Mouse (Mus musculus): ENCODE results near the gene Oxt.

DNA sequence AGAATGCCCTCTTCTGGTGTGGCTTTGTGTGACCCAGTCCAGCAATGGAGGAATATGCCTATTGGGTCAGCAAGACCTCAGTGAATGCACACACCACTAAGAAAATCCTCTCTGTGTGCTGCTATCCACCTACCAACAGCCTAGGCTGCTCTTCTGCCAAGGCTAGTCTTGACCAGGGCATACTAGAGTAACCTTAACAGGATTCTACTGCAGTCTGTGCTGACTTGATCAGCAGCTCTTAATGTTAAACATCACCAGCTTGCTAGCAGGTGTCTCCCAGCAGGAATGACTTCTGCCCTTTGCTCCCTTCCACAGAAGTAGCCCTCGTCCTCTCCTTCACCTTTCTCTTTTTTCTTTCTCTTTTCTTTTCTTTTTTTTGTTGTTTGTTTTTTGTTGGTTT is 19.7 kb upstream of the Oxt start:
- TF ChIP-seq CTCF (conservative IDR thresholded peaks at IDR 0.05; ENCODE audit: low read length) = no peak
- TF ChIP-seq POU5F1 (IDR thresholded peaks at IDR 0.05; ENCODE audit: borderline replicate concordance, low read length) = no peak

Data from E14TG2a.4 (cell line).